Mouse (Mus musculus) kidney, postnatal 0 days (tissue): ENCODE measurements around the gene Rexo4. TPM values are rescaled to one million over a fixed set of nuclear protein-coding genes. Genes with fewer than 3 reads are reported as not detected.

ENCODE experiments used
- ATAC-seq: fragments of 200-750 bp; cut with Nextera tagmentation; replicated peaks from 2 replicates; pipeline ENCODE4 v1.8.0; 2017; ENCODE audit warnings: low read depth, moderate number of reproducible peaks, moderate TSS enrichment, moderate library complexity; ENCODE audit not compliant: low FRiP score
- DNase-seq: peaks from one replicate; pipeline ENCODE4 v3.0.0-alpha.2; 2016; ENCODE audit warnings: low spot score
- H3K27ac ChIP-seq: fragments of 300-500 bp; sonication (generic); 2 replicates; pipeline ENCODE4 v1.5.1; 2014; ENCODE audit warnings: mild to moderate bottlenecking
- H3K27me3 ChIP-seq: fragments of 300-500 bp; sonication (generic); 2 replicates; pipeline ENCODE4 v1.6.1; 2014; ENCODE audit warnings: low read length, mixed read lengths; ENCODE audit not compliant: insufficient read depth
- H3K36me3 ChIP-seq: fragments of 300-500 bp; sonication (generic); 2 replicates; pipeline ENCODE4 v1.6.1; 2014; ENCODE audit warnings: low read length, mixed read lengths; ENCODE audit not compliant: insufficient read depth
- H3K4me1 ChIP-seq: fragments of 300-500 bp; sonication (generic); replicated peaks from 2 replicates; pipeline ENCODE4 v1.6.1; 2014; ENCODE audit warnings: antibody characterized with exemption, low read length, mixed read lengths; ENCODE audit not compliant: insufficient read depth
- H3K4me2 ChIP-seq: fragments of 300-500 bp; sonication (generic); 2 replicates; pipeline ENCODE4 v1.6.1; 2014; ENCODE audit warnings: mild to moderate bottlenecking, low read length, moderate library complexity, mixed read lengths
- H3K4me3 ChIP-seq: fragments of 300-500 bp; sonication (generic); replicated peaks from 2 replicates; pipeline ENCODE4 v1.5.1; 2014; ENCODE audit warnings: low read depth, low read length
- H3K9ac ChIP-seq: fragments of 300-500 bp; sonication (generic); 2 replicates; pipeline ENCODE4 v1.6.1; 2014; ENCODE audit warnings: low read depth, low read length
- H3K9me3 ChIP-seq: fragments of 300-500 bp; sonication (generic); replicated peaks from 2 replicates; pipeline ENCODE4 v1.6.1; 2016; ENCODE audit warnings: low read length, inconsistent platforms, mixed read lengths
- CTCF ChIP-seq: IDR thresholded peaks from 2 replicates; pipeline ENCODE4 v1.5.1; 2016; ENCODE audit warnings: antibody characterized with exemption, low read depth, mild to moderate bottlenecking, moderate library complexity
- WGBS: fragments of 180-500 bp; shearing (Covaris S2); extraction: QIAGEN DNeasy Blood & Tissue Kit; methylation state at CpG from one replicate; pipeline ENCODE4 v1.1.7; 2014; 5-methylcytosine and 5-hydroxymethylcytosine counted together
- polyA plus RNA-seq: library from polyadenylated mRNA; unstranded; fragments of >200 nt; fragmentation: Nextera tagmentation; extraction: Ambion mirVana; gene quantifications from 2 replicates; pipeline ENCODE4 v1.2.1, GENCODE M21; 2015

Rexo4 gene
- polyA plus RNA-seq, 1 experiment from 2014 or later, result 34.3 TPM

- no peak overlapping the region for H3K4me3 ChIP-seq
- no peaks in the 10 kb centered on the region for H3K36me3 ChIP-seq
- TF ChIP-seq CTCF, result no peak
- H3K9me3 ChIP-seq, result no peaks in the 10 kb centered on the region
- ATAC-seq (no peak), DNase-seq (no peak)
- H3K27me3 ChIP-seq, result no peaks in the 10 kb centered on the region
- WGBS, result 67% methylated on average over 3 of the region's 3 CpGs
- H3K4me2 ChIP-seq, result no peak overlapping the region
- no peaks in the 10 kb centered on the region for H3K4me1 ChIP-seq
- H3K9ac ChIP-seq, result no peak overlapping the region
- H3K27ac ChIP-seq, result no peak overlapping the region
Observed at GRCm38 (mm10) chr2:26993936-26994335, 29.8 kb upstream of the Rexo4 start.

GRCm38 (mm10) chr2:26984640-26985039, 20.5 kb upstream of the Rexo4 start:
- H3K9ac ChIP-seq, result no peak overlapping the region
- DNase-seq, result no peak
- no peaks in the 10 kb centered on the region for H3K9me3 ChIP-seq
- no peak for ATAC-seq
- H3K36me3 ChIP-seq, result no peaks in the 10 kb centered on the region
- no peak overlapping the region for H3K4me2 ChIP-seq
- no peak for TF ChIP-seq CTCF
- H3K27ac ChIP-seq, result no peak overlapping the region
- H3K27me3 ChIP-seq, result no peaks in the 10 kb centered on the region
- WGBS, result 84% methylated on average over 5 of the region's 5 CpGs
- no peaks in the 10 kb centered on the region for H3K4me1 ChIP-seq
- H3K4me3 ChIP-seq, result no peak overlapping the region

DNA sequence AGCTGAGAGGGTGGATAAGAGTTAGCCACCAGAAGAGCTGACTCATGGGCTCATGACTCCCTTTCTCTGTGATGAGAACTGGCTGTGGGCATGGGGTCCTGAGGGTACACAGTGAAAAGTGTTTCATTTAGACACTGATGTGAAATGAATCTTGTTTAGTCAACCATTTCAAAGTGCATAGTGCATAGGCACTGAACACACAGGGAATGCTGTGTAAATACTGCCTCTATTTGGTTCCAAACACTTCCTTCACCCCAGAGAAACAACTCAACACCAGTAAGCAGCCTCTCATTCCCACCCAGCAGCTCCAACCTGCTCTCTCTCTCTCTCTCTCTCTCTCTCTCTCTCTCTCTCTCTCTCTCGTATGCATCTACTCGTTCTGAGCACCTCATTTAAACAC, 20.0 kb upstream of the Rexo4 start:
- no peaks in the 10 kb centered on the region for H3K4me1 ChIP-seq
- DNase-seq (no peak), ATAC-seq (no peak)
- 66% methylated on average over 2 of the region's 2 CpGs for WGBS
- H3K36me3 ChIP-seq, result no peaks in the 10 kb centered on the region
- H3K9ac ChIP-seq, result no peak overlapping the region
- no peak overlapping the region for H3K4me3 ChIP-seq
- H3K9me3 ChIP-seq, result no peaks in the 10 kb centered on the region
- no peak for TF ChIP-seq CTCF
- no peak overlapping the region for H3K4me2 ChIP-seq
- H3K27me3 ChIP-seq, result no peaks in the 10 kb centered on the region
- no peak overlapping the region for H3K27ac ChIP-seq

GRCm38 (mm10) chr2:26980361-26980760, 16.2 kb upstream of the Rexo4 start:
- ATAC-seq (no peak), DNase-seq (no peak)
- no peaks in the 10 kb centered on the region for H3K36me3 ChIP-seq
- H3K27ac ChIP-seq, result no peak overlapping the region
- TF ChIP-seq CTCF, result no peak
- no peaks in the 10 kb centered on the region for H3K4me1 ChIP-seq
- whole genome bisulfite sequencing, result 77% methylated on average over 1 of the region's 1 CpGs
- H3K27me3 ChIP-seq, result no peaks in the 10 kb centered on the region
- no peak overlapping the region for H3K4me3 ChIP-seq
- H3K4me2 ChIP-seq, result no peak overlapping the region
- no peak overlapping the region for H3K9ac ChIP-seq
- no peaks in the 10 kb centered on the region for H3K9me3 ChIP-seq

DNA sequence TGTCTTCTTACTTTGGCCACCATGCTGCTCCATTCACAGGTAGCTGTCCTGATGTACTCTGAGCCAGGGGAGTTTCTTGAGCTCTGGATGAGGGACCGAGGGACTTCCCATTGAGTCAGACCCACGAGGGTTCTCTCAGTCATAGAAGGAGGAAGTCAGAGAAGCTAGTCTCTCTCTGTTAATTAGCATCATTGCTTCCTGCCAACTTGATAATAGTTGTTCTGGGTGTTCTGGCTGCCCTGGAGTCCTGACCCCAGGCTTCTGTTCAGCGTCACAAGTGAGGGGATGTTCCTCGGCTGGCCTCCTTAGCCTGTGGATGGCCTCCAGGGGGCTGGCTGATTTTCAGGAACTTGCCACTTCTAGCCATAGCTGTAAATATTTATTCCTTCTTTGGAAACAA, 9.8 kb upstream of the Rexo4 start:
- WGBS, result 43% methylated on average over 4 of the region's 4 CpGs
- no peak for DNase-seq

GRCm38 (mm10) chr2:26973116-26973515, 8.9 kb upstream of the Rexo4 start, which contains the start of gene Adamts13:
TSS of gene Adamts13 (plus strand) at chr2:26973416.
- H3K9ac ChIP-seq, result no peak within 1 kb of the TSS
- H3K4me2 ChIP-seq, result no peak within 1 kb of the TSS
- ATAC-seq (no peak), DNase-seq (no peak)
- no peaks in the 10 kb centered on the region for H3K4me1 ChIP-seq
- no peak within 1 kb of the TSS for H3K27ac ChIP-seq
- TF ChIP-seq CTCF, result no peak
- H3K9me3 ChIP-seq, result no peaks in the 10 kb centered on the region
- H3K27me3 ChIP-seq, result no peaks in the 10 kb centered on the region
- no peak within 1 kb of the TSS for H3K4me3 ChIP-seq
- WGBS, result 72% methylated on average over 3 of the region's 3 CpGs
- no peaks in the 10 kb centered on the region for H3K36me3 ChIP-seq

More for the DNA sequence above, 9.8 kb upstream of the Rexo4 start:
- H3K4me2 ChIP-seq, result no peak overlapping the region
- TF ChIP-seq CTCF, result no peak
- no peaks in the 10 kb centered on the region for H3K9me3 ChIP-seq
- no peaks in the 10 kb centered on the region for H3K27me3 ChIP-seq
- no peak overlapping the region for H3K9ac ChIP-seq
- H3K4me3 ChIP-seq, result no peak overlapping the region
- no peak overlapping the region for H3K27ac ChIP-seq
- no peaks in the 10 kb centered on the region for H3K4me1 ChIP-seq
- ATAC-seq, result no peak
- no peaks in the 10 kb centered on the region for H3K36me3 ChIP-seq

DNA sequence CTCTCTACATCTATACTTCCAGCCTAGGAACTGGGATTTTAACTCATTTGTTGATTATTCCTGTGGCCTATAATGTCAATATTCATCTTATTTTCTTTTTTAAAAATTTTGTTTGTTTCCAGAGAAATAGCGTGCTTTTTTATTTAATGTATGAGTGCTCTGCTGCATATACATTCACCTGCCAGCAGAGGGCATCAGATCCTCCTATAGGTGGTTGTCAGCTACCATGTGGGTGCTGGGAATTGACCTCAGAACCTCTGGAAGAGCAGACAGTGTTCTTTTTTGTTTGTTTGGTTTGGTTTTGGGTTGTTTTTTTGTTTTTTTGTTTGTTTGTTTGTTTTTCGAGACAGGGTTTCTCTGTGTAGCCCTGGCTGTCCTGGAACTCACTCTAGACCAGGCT, 3.1 kb upstream of the Rexo4 start:
- peaks cover 4% of the 10 kb centered on the region; the same call in 1 of the 2 replicates for H3K4me1 ChIP-seq
- WGBS, result 75% methylated on average over 2 of the region's 2 CpGs
- no peaks in the 10 kb centered on the region for H3K27me3 ChIP-seq
- no peak for ATAC-seq
- no peaks in the 10 kb centered on the region for H3K36me3 ChIP-seq
- H3K27ac ChIP-seq, result no peak overlapping the region
- no peak overlapping the region for H3K4me2 ChIP-seq
- H3K9me3 ChIP-seq, result no peaks in the 10 kb centered on the region
- no peak overlapping the region for H3K9ac ChIP-seq
- H3K4me3 ChIP-seq, result no peak overlapping the region
- DNase-seq, result no peak
- peak; percentile 27; the same call in 1 of the 2 replicates for TF ChIP-seq CTCF
